Mouse (Mus musculus) midbrain, postnatal 0 days (tissue): ENCODE measurements around the gene Bbc3. TPM values are rescaled to one million over a fixed set of nuclear protein-coding genes. Genes with fewer than 3 reads are reported as not detected.

Source experiments
- ATAC-seq: fragments of 200-750 bp; cut with Nextera tagmentation; 2 replicates; pipeline ENCODE4 v1.8.0; 2017; ENCODE audit warnings: moderate number of reproducible peaks, mild to moderate bottlenecking, moderate TSS enrichment, moderate library complexity; ENCODE audit not compliant: low FRiP score
- DNase-seq: peaks from one replicate; pipeline ENCODE4 v3.0.0-alpha.2; 2015; ENCODE audit warnings: low spot score
- H3K27ac ChIP-seq: fragments of 300-500 bp; sonication (generic); 2 replicates; pipeline ENCODE4 v1.5.1; 2014; ENCODE audit warnings: low read depth, mild to moderate bottlenecking, low read length, mixed read lengths
- H3K27me3 ChIP-seq: fragments of 300-500 bp; sonication (generic); 2 replicates; pipeline ENCODE4 v1.6.1; 2014; ENCODE audit warnings: low read length, control low read depth, mixed read lengths; ENCODE audit not compliant: insufficient read depth
- H3K36me3 ChIP-seq: fragments of 300-500 bp; sonication (generic); 2 replicates; pipeline ENCODE4 v1.6.1; 2014; ENCODE audit warnings: low read length, control low read depth, mixed read lengths; ENCODE audit not compliant: insufficient read depth
- H3K4me1 ChIP-seq: fragments of 300-500 bp; sonication (generic); 2 replicates; pipeline ENCODE4 v1.6.1; 2014; ENCODE audit warnings: mild to moderate bottlenecking, control low read depth, antibody characterized with exemption, low read length, mixed read lengths; ENCODE audit not compliant: insufficient read depth
- H3K4me2 ChIP-seq: fragments of 300-500 bp; sonication (generic); 2 replicates; pipeline ENCODE4 v1.6.1; 2014; ENCODE audit warnings: low read depth, mild to moderate bottlenecking, low read length, mixed read lengths; ENCODE audit not compliant: poor library complexity, severe bottlenecking
- H3K4me3 ChIP-seq: fragments of 300-500 bp; sonication (generic); 2 replicates; pipeline ENCODE4 v1.5.1; 2014; ENCODE audit warnings: low read depth, mild to moderate bottlenecking, low read length, moderate library complexity
- H3K9ac ChIP-seq: fragments of 300-500 bp; sonication (generic); replicated peaks from 2 replicates; pipeline ENCODE4 v1.6.1; 2014; ENCODE audit warnings: mild to moderate bottlenecking, low read length, moderate library complexity, mixed read lengths; ENCODE audit not compliant: poor library complexity, severe bottlenecking
- H3K9me3 ChIP-seq: fragments of 300-500 bp; sonication (generic); 2 replicates; pipeline ENCODE4 v1.6.1; 2016; ENCODE audit warnings: low read length, control low read depth
- CTCF ChIP-seq: IDR thresholded peaks from 2 replicates; pipeline ENCODE4 v1.5.1; 2016; ENCODE audit warnings: antibody characterized with exemption, mild to moderate bottlenecking
- WGBS: fragments of 180-500 bp; shearing (Covaris S2); extraction: QIAGEN DNeasy Blood & Tissue Kit; methylation state at CpG from one replicate; pipeline ENCODE4 v1.1.7; 2014; 5-methylcytosine and 5-hydroxymethylcytosine counted together
- polyA plus RNA-seq: library from polyadenylated mRNA; unstranded; fragments of >200 nt; fragmentation: Nextera tagmentation; extraction: Ambion mirVana; gene quantifications from 2 replicates; pipeline ENCODE4 v1.2.1, GENCODE M21; 2015
- total RNA-seq: library from RNA; depleted of rRNA; stranded (reverse); fragments of >200 nt; gene quantifications from 2 replicates; pipeline ENCODE4 v1.2.3, GENCODE M21; 2014

The Bbc3 gene
- total and polyA plus RNA-seq, 2 experiments from 2014 or later: 38.9 to 45.1 TPM

- Histone ChIP-seq H3K4me3 (peak overlapping the region; percentile 81), H3K4me2 (peak overlapping the region; percentile 97), H3K9ac (peak overlapping the region; percentile 74), H3K9me3 (no peaks in the 10 kb centered on the region), H3K36me3 (peaks cover 3% of the 10 kb centered on the region; the same call in 1 of the 2 replicates), H3K27me3 (no peaks in the 10 kb centered on the region), H3K27ac (peak overlapping the region; percentile 55), H3K4me1 (peaks cover 13% of the 10 kb centered on the region)
- under 1% methylated on average over 44 of the region's 49 CpGs for WGBS
- DNase-seq (peak; percentile 10), ATAC-seq (no peak)
- TF ChIP-seq CTCF: no peak
These were observed 3.9 kb downstream of the Bbc3 start for GRCm38 (mm10) chr7:16312011-16312671.

GRCm38 (mm10) chr7:16312672-16313311, 4.6 kb downstream of the Bbc3 start:
- peak overlapping the region; percentile 74 for H3K9ac ChIP-seq
- peak overlapping the region; percentile 93 for H3K27ac ChIP-seq
- TF ChIP-seq CTCF: no peak
- peaks cover 13% of the 10 kb centered on the region for H3K4me1 ChIP-seq
- H3K9me3 ChIP-seq: no peaks in the 10 kb centered on the region
- H3K4me3 ChIP-seq: peak overlapping the region; percentile 81
- 2% methylated on average over 11 of the region's 12 CpGs for WGBS
- ATAC-seq (no peak), DNase-seq (peak; percentile 41)
- no peaks in the 10 kb centered on the region for H3K27me3 ChIP-seq
- peaks cover 9% of the 10 kb centered on the region; the same call in 1 of the 2 replicates for H3K36me3 ChIP-seq
- H3K4me2 ChIP-seq: peak overlapping the region; percentile 97

- Histone ChIP-seq H3K27me3 (no peaks in the 10 kb centered on the region), H3K36me3 (peaks cover 11% of the 10 kb centered on the region; the same call in 1 of the 2 replicates), H3K9me3 (no peaks in the 10 kb centered on the region), H3K9ac (peak overlapping the region; percentile 89), H3K27ac (peak overlapping the region; percentile 93), H3K4me1 (peaks cover 13% of the 10 kb centered on the region), H3K4me2 (peak overlapping the region; percentile 97), H3K4me3 (peak overlapping the region; percentile 81)
- TF ChIP-seq CTCF: peak; percentile 31; the same call in 1 of the 2 replicates
- WGBS: under 1% methylated on average over 60 of the region's 66 CpGs
- DNase-seq (peak; percentile 80), ATAC-seq (peak; percentile 59)
These were observed 5.5 kb downstream of the Bbc3 start for GRCm38 (mm10) chr7:16313481-16314220.

- Histone ChIP-seq H3K4me3 (peak overlapping the region; percentile 81), H3K36me3 (peaks cover 11% of the 10 kb centered on the region; the same call in 1 of the 2 replicates), H3K9me3 (no peaks in the 10 kb centered on the region), H3K4me1 (peaks cover 13% of the 10 kb centered on the region), H3K9ac (peak overlapping the region; percentile 89), H3K27ac (peak overlapping the region; percentile 93), H3K27me3 (no peaks in the 10 kb centered on the region), H3K4me2 (peak overlapping the region; percentile 97)
- WGBS: 9% methylated on average over 13 of the region's 13 CpGs
- no peak for ATAC-seq
- no peak for DNase-seq
- TF ChIP-seq CTCF: peak; percentile 22; the same call in 1 of the 2 replicates
These were observed 6.1 kb downstream of the Bbc3 start for GRCm38 (mm10) chr7:16314221-16314775.

- 77% methylated on average over 4 of the region's 4 CpGs for WGBS
- peaks cover 13% of the 10 kb centered on the region for H3K4me1 ChIP-seq
- no peak overlapping the region for H3K27ac ChIP-seq
- ATAC-seq (no peak), DNase-seq (no peak)
- H3K27me3 ChIP-seq: no peaks in the 10 kb centered on the region
- H3K36me3 ChIP-seq: peaks cover 11% of the 10 kb centered on the region; the same call in 1 of the 2 replicates
- no peak overlapping the region for H3K9ac ChIP-seq
- no peaks in the 10 kb centered on the region for H3K9me3 ChIP-seq
- TF ChIP-seq CTCF: no peak
- no peak overlapping the region for H3K4me2 ChIP-seq
- no peak overlapping the region for H3K4me3 ChIP-seq
These were observed 7.1 kb downstream of the Bbc3 start for GRCm38 (mm10) chr7:16315222-16315759.
